Comparison of ENCODE assay signal across 17 mouse cellular contexts in the genomic region with DNA sequence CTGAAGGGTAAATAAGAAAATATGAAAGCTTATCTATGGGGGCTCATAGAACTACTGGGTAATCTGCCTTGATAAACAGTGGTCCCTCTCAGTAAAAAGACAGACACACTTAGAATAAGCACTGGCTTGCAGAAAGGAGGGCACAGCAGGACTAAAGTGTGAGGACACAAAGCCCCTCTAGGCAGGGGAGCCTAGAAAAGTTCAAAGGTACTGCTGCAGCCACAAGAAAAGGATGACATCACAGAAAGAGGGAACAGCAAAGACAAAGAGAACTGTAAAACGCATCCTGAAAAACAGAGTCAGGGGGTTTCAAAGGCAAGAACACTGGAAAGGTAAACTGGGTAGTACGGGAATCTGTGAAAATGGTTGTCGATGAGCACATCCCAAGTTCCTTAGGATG. TPM values are rescaled to one million over a fixed set of nuclear protein-coding genes. Genes with fewer than 3 reads are reported as not detected.
DNase-seq lines count a peak whose midpoint lies in the region; ATAC-seq and TF ChIP-seq lines count a peak whose summit lies in the region.
"Had no signal": no experiment of that assay in that cellular context is flagged by ENCODE, and none has a peak within 500 bp of the region (broad histone marks: within the 10 kb centered on the region; RNA-seq: fewer than 3 reads in every experiment).

No protein-coding gene starts in this region.

- H3K4me3 ChIP-seq in heart, embryonic 10.5 days, result peak overlapping the region; percentile 78
- no peak overlapping the region for H3K4me3 ChIP-seq in heart, adult 2 months
- H3K4me3 ChIP-seq in hindbrain, embryonic 14.5 days (replicated peaks; ENCODE audit: low read length), result no peak overlapping the region
- H3K4me3 ChIP-seq in hindbrain, embryonic 13.5 days, result no peak overlapping the region
- no peak overlapping the region for H3K4me3 ChIP-seq in midbrain, embryonic 13.5 days (replicated peaks)
- no peak overlapping the region for H3K4me3 ChIP-seq in midbrain, embryonic 10.5 days
- H3K4me3 ChIP-seq in kidney, embryonic 15.5 days (replicated peaks), result no peak overlapping the region
- H3K4me3 ChIP-seq: embryonic facial prominence, embryonic 13.5 days had no signal

- no peak for TF ChIP-seq EP300 in heart, adult 2 months (IDR thresholded peaks at IDR 0.05; ENCODE audit: insufficient read depth, low read depth, low read length)

- intact Hi-C loops in heart, adult 2 months (cut with DNase I), result loop anchor here (5.0 to 10.0 kb wide), 2 partner anchors 109 to 779 kb away; a partner anchor contains a TSS

- H3K27ac ChIP-seq in heart, embryonic 10.5 days, result peak overlapping the region; percentile 96
- H3K27ac ChIP-seq in heart, adult 2 months, result no peak overlapping the region
- no peak overlapping the region for H3K27ac ChIP-seq in hindbrain, embryonic 14.5 days
- H3K27ac ChIP-seq in hindbrain, embryonic 13.5 days, result no peak overlapping the region
- H3K27ac ChIP-seq in midbrain, embryonic 13.5 days, result no peak overlapping the region
- no peak overlapping the region for H3K27ac ChIP-seq in midbrain, embryonic 10.5 days (replicated peaks)
- H3K27ac ChIP-seq in kidney, embryonic 15.5 days, result no peak overlapping the region
- H3K27ac ChIP-seq: embryonic facial prominence, embryonic 13.5 days; left cerebral cortex, adult 2 months had no signal

- no peak for TF ChIP-seq POLR2A in heart, adult 2 months (IDR thresholded peaks at IDR 0.05; ENCODE audit: insufficient read depth, low read depth, low read length)

- WGBS in heart, embryonic 10.5 days, result 60% methylated on average over 3 of the region's 3 CpGs
- WGBS in heart, adult 2 months, result 83% methylated on average over 3 of the region's 3 CpGs
- WGBS in hindbrain, embryonic 14.5 days, result 42% methylated on average over 3 of the region's 3 CpGs
- 54% methylated on average over 3 of the region's 3 CpGs for WGBS in hindbrain, embryonic 13.5 days
- WGBS in midbrain, embryonic 13.5 days, result 55% methylated on average over 3 of the region's 3 CpGs
- WGBS in midbrain, embryonic 10.5 days, result 45% methylated on average over 3 of the region's 3 CpGs
- 79% methylated on average over 3 of the region's 3 CpGs for WGBS in kidney, embryonic 15.5 days

- H3K4me1 ChIP-seq in heart, embryonic 10.5 days, result peaks cover 16% of the 10 kb centered on the region; the same call in 1 of the 2 replicates
- peaks cover 2% of the 10 kb centered on the region; the same call in 1 of the 2 replicates for H3K4me1 ChIP-seq in heart, adult 2 months (ENCODE audit: control insufficient read depth, insufficient read depth, low read length)
- H3K4me1 ChIP-seq in hindbrain, embryonic 14.5 days (replicated peaks; ENCODE audit: control insufficient read depth, insufficient read depth, low read length), result peaks cover 12% of the 10 kb centered on the region; the same call in 1 of the 2 replicates
- peaks cover 16% of the 10 kb centered on the region for H3K4me1 ChIP-seq in hindbrain, embryonic 13.5 days (replicated peaks)
- peaks cover 14% of the 10 kb centered on the region; the same call in 1 of the 2 replicates for H3K4me1 ChIP-seq in midbrain, embryonic 13.5 days (replicated peaks)
- peaks cover 23% of the 10 kb centered on the region for H3K4me1 ChIP-seq in midbrain, embryonic 10.5 days
- peaks cover 12% of the 10 kb centered on the region for H3K4me1 ChIP-seq in kidney, embryonic 15.5 days

- H3K27me3 ChIP-seq in heart, embryonic 10.5 days (ENCODE audit: insufficient read depth, poor library complexity, severe bottlenecking), result no peaks in the 10 kb centered on the region
- H3K27me3 ChIP-seq in heart, adult 2 months (ENCODE audit: control insufficient read depth, insufficient read depth, low read length), result no peaks in the 10 kb centered on the region
- H3K27me3 ChIP-seq in hindbrain, embryonic 14.5 days (ENCODE audit: control insufficient read depth, insufficient read depth, low read length), result no peaks in the 10 kb centered on the region
- H3K27me3 ChIP-seq in hindbrain, embryonic 13.5 days, result no peaks in the 10 kb centered on the region
- 0 out of 2 replicates have a peak, but pooled peaks cover 3% of the 10 kb centered on the region for H3K27me3 ChIP-seq in midbrain, embryonic 13.5 days
- 0 out of 2 replicates have a peak, but pooled peaks cover 3% of the 10 kb centered on the region for H3K27me3 ChIP-seq in midbrain, embryonic 10.5 days (ENCODE audit: low read depth, poor library complexity, severe bottlenecking)
- no peaks in the 10 kb centered on the region for H3K27me3 ChIP-seq in kidney, embryonic 15.5 days
- H3K27me3 ChIP-seq: embryonic facial prominence, embryonic 13.5 days had no signal

- ATAC-seq in hindbrain, embryonic 14.5 days (ENCODE audit: low FRiP score), result no peak
- ATAC-seq in hindbrain, embryonic 13.5 days (ENCODE audit: low FRiP score), result no peak
- ATAC-seq in midbrain, embryonic 13.5 days, result no peak
- ATAC-seq in kidney, embryonic 15.5 days (replicated peaks; ENCODE audit: low FRiP score), result no peak

- H3K4me2 ChIP-seq in hindbrain, embryonic 14.5 days (replicated peaks), result peak overlapping the region; percentile 75; the same call in 1 of the 2 replicates
- H3K4me2 ChIP-seq in hindbrain, embryonic 13.5 days, result no peak overlapping the region; the same call in 1 of the 2 replicates
- peak overlapping the region; percentile 75; the same call in 1 of the 2 replicates for H3K4me2 ChIP-seq in midbrain, embryonic 13.5 days (replicated peaks)
- no peak overlapping the region for H3K4me2 ChIP-seq in kidney, embryonic 15.5 days
- H3K4me2 ChIP-seq: embryonic facial prominence, embryonic 13.5 days had no signal

- no peaks in the 10 kb centered on the region for H3K9me3 ChIP-seq in heart, embryonic 10.5 days
- H3K9me3 ChIP-seq in hindbrain, embryonic 14.5 days (ENCODE audit: control insufficient read depth, low read length), result no peaks in the 10 kb centered on the region
- H3K9me3 ChIP-seq in hindbrain, embryonic 13.5 days, result no peaks in the 10 kb centered on the region
- no peaks in the 10 kb centered on the region for H3K9me3 ChIP-seq in midbrain, embryonic 13.5 days
- no peaks in the 10 kb centered on the region for H3K9me3 ChIP-seq in midbrain, embryonic 10.5 days (replicated peaks)
- H3K9me3 ChIP-seq in kidney, embryonic 15.5 days (replicated peaks), result no peaks in the 10 kb centered on the region
- H3K9me3 ChIP-seq: embryonic facial prominence, embryonic 13.5 days had no signal

- no peak for TF ChIP-seq CTCF in heart, adult 2 months (IDR thresholded peaks at IDR 0.05)

- no peak overlapping the region for H3K9ac ChIP-seq in heart, adult 2 months (ENCODE audit: low read depth, low read length)
- no peak overlapping the region for H3K9ac ChIP-seq in hindbrain, embryonic 14.5 days
- H3K9ac ChIP-seq in hindbrain, embryonic 13.5 days, result no peak overlapping the region
- H3K9ac ChIP-seq in midbrain, embryonic 13.5 days (replicated peaks), result no peak overlapping the region
- H3K9ac ChIP-seq in kidney, embryonic 15.5 days, result no peak overlapping the region
- H3K9ac ChIP-seq: embryonic facial prominence, embryonic 13.5 days had no signal

- no peaks in the 10 kb centered on the region; the same call in 1 of the 2 replicates for H3K79me2 ChIP-seq in heart, adult 2 months (replicated peaks; ENCODE audit: control insufficient read depth, insufficient read depth, low read length)

- H3K36me3 ChIP-seq in heart, embryonic 10.5 days, result no peaks in the 10 kb centered on the region
- H3K36me3 ChIP-seq in heart, adult 2 months (ENCODE audit: control insufficient read depth, insufficient read depth, low read length), result no peaks in the 10 kb centered on the region
- no peaks in the 10 kb centered on the region for H3K36me3 ChIP-seq in hindbrain, embryonic 14.5 days (replicated peaks; ENCODE audit: control insufficient read depth, insufficient read depth)
- no peaks in the 10 kb centered on the region for H3K36me3 ChIP-seq in hindbrain, embryonic 13.5 days
- H3K36me3 ChIP-seq in midbrain, embryonic 13.5 days, result no peaks in the 10 kb centered on the region
- no peaks in the 10 kb centered on the region for H3K36me3 ChIP-seq in midbrain, embryonic 10.5 days
- no peaks in the 10 kb centered on the region for H3K36me3 ChIP-seq in kidney, embryonic 15.5 days
- H3K36me3 ChIP-seq: embryonic facial prominence, embryonic 13.5 days had no signal

- no peak for DNase-seq in heart, embryonic 10.5 days (ENCODE audit: low spot score)
- DNase-seq in heart, adult 2 months, result no peak
- no peak for DNase-seq in hindbrain, embryonic 14.5 days (ENCODE audit: low spot score)
- no peak for DNase-seq in midbrain, embryonic 10.5 days (ENCODE audit: low spot score)
- DNase-seq in thymus, postnatal 14 days, result peak; percentile 35
- DNase-seq: cerebellum, adult 9-11 months; gastrocnemius, postnatal 14 days; kidney, adult 2 months; kidney, postnatal 25 days; lung, adult 18-20 months; lung, postnatal 36 days; right cerebral cortex, postnatal 25 days had no signal

RNA-seq across cellular contexts. Expression of a gene that starts 2.3 kb away (rescaled TPM):
- 190 and 271 TPM in 2 replicates for polyA plus RNA-seq in heart, embryonic 10.5 days (2016; fragmentation: Nextera tagmentation; extraction: Ambion mirVana)
- 10 to 100 TPM; 69.3 to 71.0 TPM for total RNA-seq in heart, adult 2 months (2021)
- 95.8 and 170 TPM in 2 replicates for polyA plus RNA-seq in heart, adult 2 months (2012; rRNA removed)
- polyA plus RNA-seq in hindbrain, embryonic 14.5 days (2014; fragmentation: Nextera tagmentation; extraction: Ambion mirVana), result 89.4 and 97.6 TPM in 2 replicates
- 72.5 and 73.1 TPM in 2 replicates for polyA plus RNA-seq in hindbrain, embryonic 13.5 days (2015; fragmentation: Nextera tagmentation; extraction: Ambion mirVana)
- polyA plus RNA-seq in midbrain, embryonic 13.5 days (2015; fragmentation: Nextera tagmentation; extraction: Ambion mirVana), result 56.6 and 66.1 TPM in 2 replicates
- 42.7 and 50.0 TPM in 2 replicates for polyA plus RNA-seq in midbrain, embryonic 10.5 days (2016; fragmentation: Nextera tagmentation; extraction: Ambion mirVana)
- 59.6 and 60.1 TPM in 2 replicates for polyA plus RNA-seq in kidney, embryonic 15.5 days (2015; fragmentation: Nextera tagmentation; extraction: Ambion mirVana)

RNA-seq across cellular contexts. Expression of a gene that starts 20.3 kb away (rescaled TPM):
- polyA plus RNA-seq in heart, embryonic 10.5 days (2016; fragmentation: Nextera tagmentation; extraction: Ambion mirVana), result 67.3 and 72.6 TPM in 2 replicates
- 10 to 100 TPM; 23.0 to 23.9 TPM for total RNA-seq in heart, adult 2 months (2021)
- polyA plus RNA-seq in heart, adult 2 months (2012; rRNA removed), result 8.8 and 13.9 TPM in 2 replicates
- 134 and 162 TPM in 2 replicates for polyA plus RNA-seq in hindbrain, embryonic 14.5 days (2014; fragmentation: Nextera tagmentation; extraction: Ambion mirVana)
- 116 and 119 TPM in 2 replicates for polyA plus RNA-seq in hindbrain, embryonic 13.5 days (2015; fragmentation: Nextera tagmentation; extraction: Ambion mirVana)
- polyA plus RNA-seq in midbrain, embryonic 13.5 days (2015; fragmentation: Nextera tagmentation; extraction: Ambion mirVana), result 121 and 126 TPM in 2 replicates
- 96.4 and 99.0 TPM in 2 replicates for polyA plus RNA-seq in midbrain, embryonic 10.5 days (2016; fragmentation: Nextera tagmentation; extraction: Ambion mirVana)
- polyA plus RNA-seq in kidney, embryonic 15.5 days (2015; fragmentation: Nextera tagmentation; extraction: Ambion mirVana), result 65.0 and 67.0 TPM in 2 replicates

Comparison
In these comparisons a context has a peak if more than half of its experiments do, and no peak if none do; other contexts are left out.
1. H3K4me2 ChIP-seq: peak in hindbrain, embryonic 14.5 days (single experiment) and midbrain, embryonic 13.5 days (single experiment); none in hindbrain, embryonic 13.5 days (single experiment) and kidney, embryonic 15.5 days (single experiment).